Mouse (Mus musculus): ENCODE data around the gene Myoc. TPM values are rescaled to one million over a fixed set of nuclear protein-coding genes. Genes with fewer than 3 reads are reported as not detected.

Myoc gene
- polyA plus RNA-seq, 1 experiment from 2014 or later = not detected

DNA sequence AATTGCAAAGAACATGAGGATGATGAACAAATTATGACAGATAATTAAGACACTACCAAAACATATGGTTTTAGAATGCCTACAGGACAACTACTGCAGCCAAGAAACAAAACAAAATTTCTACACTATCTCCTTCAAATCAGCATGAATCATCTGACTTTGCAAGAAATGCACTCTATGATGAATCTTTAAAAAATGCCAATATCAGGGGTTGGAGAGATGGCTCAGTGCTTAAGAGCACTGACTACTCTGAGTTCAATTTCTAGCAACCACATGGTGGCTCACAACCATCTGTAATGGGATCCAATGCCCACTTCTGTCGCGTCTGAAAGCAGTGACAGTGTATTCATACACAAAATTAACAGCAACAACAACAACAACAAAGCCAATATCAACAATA lies 54.8 kb downstream of the Myoc start:
- H3K4me1 ChIP-seq (replicated peaks; ENCODE audit: control insufficient read depth, insufficient read depth, low read length) = no peaks in the 10 kb centered on the region
- WGBS = 85% methylated on average over 2 of the region's 2 CpGs
- H3K9ac ChIP-seq = no peak overlapping the region
- H3K36me3 ChIP-seq (replicated peaks; ENCODE audit: control insufficient read depth, insufficient read depth) = peaks cover 91% of the 10 kb centered on the region
- no peak overlapping the region for H3K4me2 ChIP-seq (replicated peaks)
- H3K27me3 ChIP-seq (ENCODE audit: control insufficient read depth, insufficient read depth, low read length) = no peaks in the 10 kb centered on the region
- no peaks in the 10 kb centered on the region for H3K9me3 ChIP-seq (ENCODE audit: control insufficient read depth, low read length)
- no peak for ATAC-seq (ENCODE audit: low FRiP score)
- H3K4me3 ChIP-seq (replicated peaks; ENCODE audit: low read length) = no peak overlapping the region
- no peak overlapping the region for H3K27ac ChIP-seq
- no peak for DNase-seq (ENCODE audit: low spot score)

DNA sequence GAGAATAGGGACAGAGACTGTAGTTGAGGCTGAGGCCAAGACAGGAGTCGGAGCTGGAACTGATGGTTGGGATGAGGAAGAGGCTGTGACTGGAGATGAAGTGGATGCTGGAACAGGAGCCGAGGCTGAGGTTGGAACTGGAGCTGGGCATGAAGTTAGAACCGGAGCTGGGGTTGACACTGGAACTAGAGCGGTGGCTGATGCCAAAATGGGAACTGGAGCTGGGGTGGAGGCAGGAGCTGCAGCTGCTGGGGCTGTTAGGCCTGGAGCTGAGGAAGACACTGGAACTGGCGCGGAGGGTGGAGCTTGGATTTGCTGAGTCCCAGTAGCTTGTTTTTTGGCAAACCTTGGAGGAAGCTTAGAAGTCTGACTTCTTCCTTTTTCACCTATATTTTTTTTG lies 58.9 kb downstream of the Myoc start:
- H3K9me3 ChIP-seq (ENCODE audit: control insufficient read depth, low read length) = no peaks in the 10 kb centered on the region
- DNase-seq (ENCODE audit: low spot score) (no peak), ATAC-seq (ENCODE audit: low FRiP score) (no peak)
- H3K36me3 ChIP-seq (replicated peaks; ENCODE audit: control insufficient read depth, insufficient read depth) = peaks cover 88% of the 10 kb centered on the region
- WGBS = 95% methylated on average over 6 of the region's 6 CpGs
- no peak overlapping the region for H3K9ac ChIP-seq
- no peaks in the 10 kb centered on the region for H3K4me1 ChIP-seq (replicated peaks; ENCODE audit: control insufficient read depth, insufficient read depth, low read length)
- H3K27ac ChIP-seq = no peak overlapping the region
- H3K4me3 ChIP-seq (replicated peaks; ENCODE audit: low read length) = no peak overlapping the region
- no peaks in the 10 kb centered on the region for H3K27me3 ChIP-seq (ENCODE audit: control insufficient read depth, insufficient read depth, low read length)
- H3K4me2 ChIP-seq (replicated peaks) = no peak overlapping the region

Small RNAs within 50 kb of the gene (microRNA-seq; reads per million reads assigned to microRNA genes)
- gene Gm27616 = not detected

Other genes starting within 250 kb of the Myoc start
- 70.0 and 71.6 TPM in 2 replicates for gene Dnm3, start 161.1 kb upstream of the Myoc start, polyA plus RNA-seq (2014; fragmentation: Nextera tagmentation; extraction: Ambion mirVana)
- gene Mettl13, start 90.6 kb upstream of the Myoc start, polyA plus RNA-seq (2014; fragmentation: Nextera tagmentation; extraction: Ambion mirVana) = 11.8 and 12.2 TPM in 2 replicates
- 70.6 and 80.0 TPM in 2 replicates for gene Vamp4, start 68.6 kb upstream of the Myoc start, polyA plus RNA-seq (2014; fragmentation: Nextera tagmentation; extraction: Ambion mirVana)
- not detected in 2 replicates for gene Myocos, start 19.1 kb downstream of the Myoc start, polyA plus RNA-seq (2014; fragmentation: Nextera tagmentation; extraction: Ambion mirVana)
- 144 and 148 TPM in 2 replicates for gene Prrc2c, start 101.4 kb downstream of the Myoc start, polyA plus RNA-seq (2014; fragmentation: Nextera tagmentation; extraction: Ambion mirVana)
- 0.31 and 0.88 TPM in 2 replicates for gene Fmo4, start 174.8 kb downstream of the Myoc start, polyA plus RNA-seq (2014; fragmentation: Nextera tagmentation; extraction: Ambion mirVana)
- gene Fmo1, start 227.5 kb downstream of the Myoc start, polyA plus RNA-seq (2014; fragmentation: Nextera tagmentation; extraction: Ambion mirVana) = 35.6 and 36.6 TPM in 2 replicates